27 mouse cellular contexts compared by ENCODE assay signal in genomic region chr5:17408924-17409660, GRCm38 (mm10). TPM values are rescaled to one million over a fixed set of nuclear protein-coding genes. Genes with fewer than 3 reads are reported as not detected.
"Had no signal": no experiment of that assay in that cellular context is flagged by ENCODE, and none has a peak within 500 bp of the region (broad histone marks: within the 10 kb centered on the region; RNA-seq: fewer than 3 reads in every experiment).

No protein-coding gene starts in this region.

- H3K4me2 ChIP-seq: liver, embryonic 15.5 days; lung, embryonic 15.5 days; midbrain, embryonic 12.5 days; neural tube, embryonic 13.5 days; stomach, embryonic 15.5 days had no signal

- DNase-seq: liver, postnatal 0 days; lung, adult 2 months; lung, postnatal 14 days; lung, postnatal 36 days; midbrain, embryonic 14.5 days; retina, postnatal 1 day; right cerebral cortex, postnatal 14 days; spleen, adult 18-20 months; thymus, adult 2 months; thymus, postnatal 25 days; thymus, postnatal 4 days had no signal

- H3K27ac ChIP-seq: liver, embryonic 15.5 days; lung, embryonic 15.5 days; macrophage; midbrain, embryonic 10.5 days; midbrain, embryonic 12.5 days; neural tube, embryonic 13.5 days; stomach, embryonic 15.5 days; stomach, postnatal 0 days had no signal

- H3K9ac ChIP-seq: liver, embryonic 15.5 days; liver, postnatal 0 days; lung, embryonic 15.5 days; midbrain, embryonic 12.5 days; neural tube, embryonic 13.5 days; stomach, embryonic 15.5 days had no signal

- H3K4me3 ChIP-seq: liver, embryonic 15.5 days; lung, embryonic 15.5 days; megakaryocyte, embryonic 14.5 days; midbrain, embryonic 10.5 days; midbrain, embryonic 12.5 days; myocyte; neural tube, embryonic 13.5 days; stomach, embryonic 15.5 days had no signal

- H3K36me3 ChIP-seq: liver, embryonic 15.5 days; lung, embryonic 15.5 days; midbrain, embryonic 10.5 days; midbrain, embryonic 12.5 days; neural tube, embryonic 13.5 days; stomach, embryonic 15.5 days had no signal

- ATAC-seq: liver, postnatal 0 days; lung, postnatal 0 days; midbrain, embryonic 16.5 days had no signal

- H3K4me1 ChIP-seq: liver, embryonic 15.5 days; lung, embryonic 15.5 days; megakaryocyte, embryonic 14.5 days; midbrain, embryonic 10.5 days; midbrain, embryonic 12.5 days; neural tube, embryonic 13.5 days; stomach, embryonic 15.5 days had no signal

- H3K9me3 ChIP-seq: liver, embryonic 15.5 days; lung, embryonic 15.5 days; midbrain, embryonic 12.5 days; stomach, embryonic 15.5 days had no signal

- H3K27me3 ChIP-seq: liver, embryonic 15.5 days; lung, embryonic 15.5 days; megakaryocyte, embryonic 14.5 days; midbrain, embryonic 12.5 days; neural tube, embryonic 13.5 days; stomach, embryonic 15.5 days had no signal

RNA-seq across cellular contexts. Expression of gene Speer4f2, which starts 36.1 kb away (rescaled TPM):
- total RNA-seq: megakaryocyte progenitor cell, adult 5-6 weeks; neutrophil, adult 5-6 weeks had no signal
- polyA plus RNA-seq: liver, embryonic 15.5 days; liver, postnatal 0 days; lung, adult 2 months; lung, embryonic 15.5 days; lung, postnatal 0 days; macrophage; midbrain, embryonic 10.5 days; midbrain, embryonic 12.5 days; midbrain, embryonic 14.5 days; midbrain, embryonic 16.5 days; myocyte; neural tube, embryonic 11.5 days; neural tube, embryonic 13.5 days; stomach, embryonic 15.5 days; stomach, postnatal 0 days; thymus, adult 2 months; urinary bladder, adult 2 months had no signal
